Mouse (Mus musculus): ENCODE results near the gene Lrrc29. TPM values are rescaled to one million over a fixed set of nuclear protein-coding genes. Genes with fewer than 3 reads are reported as not detected.

Lrrc29 gene
- polyA plus RNA-seq, 1 experiment = 1.5 TPM

GRCm38 (mm10) chr8:105317941-105318340 is 8.1 kb downstream of the Lrrc29 start:
- Histone ChIP-seq H3K9ac (ENCODE audit: low read depth, poor library complexity, severe bottlenecking) (no peak overlapping the region), H3K4me3 (ENCODE audit: low read depth, low read length) (no peak overlapping the region), H3K27ac (ENCODE audit: insufficient read depth, low read length) (no peak overlapping the region), H3K27me3 (ENCODE audit: control insufficient read depth, insufficient read depth, low read length, poor library complexity, severe bottlenecking) (no peaks in the 10 kb centered on the region), H3K9me3 (replicated peaks; ENCODE audit: control insufficient read depth, insufficient read depth, low read length, poor library complexity, severe bottlenecking) (no peaks in the 10 kb centered on the region), H3K4me1 (ENCODE audit: control insufficient read depth, insufficient read depth, low read length) (no peaks in the 10 kb centered on the region), H3K36me3 (ENCODE audit: control insufficient read depth, insufficient read depth, low read length, poor library complexity, severe bottlenecking) (no peaks in the 10 kb centered on the region)
- TF ChIP-seq POLR2A (IDR thresholded peaks at IDR 0.05; ENCODE audit: insufficient read depth, low read length) = no peak

- Histone ChIP-seq H3K27ac (ENCODE audit: insufficient read depth, low read length) (no peak overlapping the region), H3K27me3 (ENCODE audit: control insufficient read depth, insufficient read depth, low read length, poor library complexity, severe bottlenecking) (no peaks in the 10 kb centered on the region), H3K4me3 (ENCODE audit: low read depth, low read length) (no peak overlapping the region), H3K4me1 (ENCODE audit: control insufficient read depth, insufficient read depth, low read length) (no peaks in the 10 kb centered on the region), H3K36me3 (ENCODE audit: control insufficient read depth, insufficient read depth, low read length, poor library complexity, severe bottlenecking) (no peaks in the 10 kb centered on the region), H3K9ac (ENCODE audit: low read depth, poor library complexity, severe bottlenecking) (no peak overlapping the region), H3K9me3 (replicated peaks; ENCODE audit: control insufficient read depth, insufficient read depth, low read length, poor library complexity, severe bottlenecking) (no peaks in the 10 kb centered on the region)
- TF ChIP-seq EP300 (IDR thresholded peaks at IDR 0.05; ENCODE audit: insufficient read depth, low read depth, low read length) (no peak), POLR2A (IDR thresholded peaks at IDR 0.05; ENCODE audit: insufficient read depth, low read length) (no peak), CTCF (IDR thresholded peaks at IDR 0.05; ENCODE audit: low read depth, low read length) (no peak)
Measured at GRCm38 (mm10) chr8:105315073-105315769, 10.9 kb downstream of the Lrrc29 start.

- Histone ChIP-seq H3K9ac (ENCODE audit: low read depth, poor library complexity, severe bottlenecking) (no peak overlapping the region), H3K4me3 (ENCODE audit: low read depth, low read length) (no peak overlapping the region), H3K36me3 (ENCODE audit: control insufficient read depth, insufficient read depth, low read length, poor library complexity, severe bottlenecking) (no peaks in the 10 kb centered on the region), H3K9me3 (replicated peaks; ENCODE audit: control insufficient read depth, insufficient read depth, low read length, poor library complexity, severe bottlenecking) (no peaks in the 10 kb centered on the region), H3K27ac (ENCODE audit: insufficient read depth, low read length) (no peak overlapping the region), H3K27me3 (ENCODE audit: control insufficient read depth, insufficient read depth, low read length, poor library complexity, severe bottlenecking) (no peaks in the 10 kb centered on the region), H3K4me1 (ENCODE audit: control insufficient read depth, insufficient read depth, low read length) (no peaks in the 10 kb centered on the region)
- TF ChIP-seq POLR2A (IDR thresholded peaks at IDR 0.05; ENCODE audit: insufficient read depth, low read length) = no peak
- TF ChIP-seq EP300 (IDR thresholded peaks at IDR 0.05; ENCODE audit: insufficient read depth, low read depth, low read length) = no peak
- no peak for TF ChIP-seq CTCF (IDR thresholded peaks at IDR 0.05; ENCODE audit: low read depth, low read length)
Measured at GRCm38 (mm10) chr8:105313622-105314402, 12.3 kb downstream of the Lrrc29 start.

GRCm38 (mm10) chr8:105312891-105313481 is 13.1 kb downstream of the Lrrc29 start:
- no peak overlapping the region for H3K9ac ChIP-seq (ENCODE audit: low read depth, poor library complexity, severe bottlenecking)
- TF ChIP-seq CTCF (IDR thresholded peaks at IDR 0.05; ENCODE audit: low read depth, low read length) = no peak
- TF ChIP-seq EP300 (IDR thresholded peaks at IDR 0.05; ENCODE audit: insufficient read depth, low read depth, low read length) = no peak
- no peak for TF ChIP-seq POLR2A (IDR thresholded peaks at IDR 0.05; ENCODE audit: insufficient read depth, low read length)
- H3K27ac ChIP-seq (ENCODE audit: insufficient read depth, low read length) = no peak overlapping the region
- no peaks in the 10 kb centered on the region for H3K9me3 ChIP-seq (replicated peaks; ENCODE audit: control insufficient read depth, insufficient read depth, low read length, poor library complexity, severe bottlenecking)
- no peaks in the 10 kb centered on the region for H3K27me3 ChIP-seq (ENCODE audit: control insufficient read depth, insufficient read depth, low read length, poor library complexity, severe bottlenecking)
- 0 out of 2 replicates have a peak, but pooled peaks cover 1% of the 10 kb centered on the region for H3K36me3 ChIP-seq (ENCODE audit: control insufficient read depth, insufficient read depth, low read length, poor library complexity, severe bottlenecking)
- no peak overlapping the region for H3K4me3 ChIP-seq (ENCODE audit: low read depth, low read length)
- H3K4me1 ChIP-seq (ENCODE audit: control insufficient read depth, insufficient read depth, low read length) = no peaks in the 10 kb centered on the region

GRCm38 (mm10) chr8:105311718-105312117 is 14.4 kb downstream of the Lrrc29 start:
- H3K36me3 ChIP-seq (ENCODE audit: control insufficient read depth, insufficient read depth, low read length, poor library complexity, severe bottlenecking) = 0 out of 2 replicates have a peak, but pooled peaks cover 6% of the 10 kb centered on the region
- H3K9ac ChIP-seq (ENCODE audit: low read depth, poor library complexity, severe bottlenecking) = no peak overlapping the region
- H3K4me1 ChIP-seq (ENCODE audit: control insufficient read depth, insufficient read depth, low read length) = no peaks in the 10 kb centered on the region
- no peaks in the 10 kb centered on the region for H3K9me3 ChIP-seq (replicated peaks; ENCODE audit: control insufficient read depth, insufficient read depth, low read length, poor library complexity, severe bottlenecking)
- no peaks in the 10 kb centered on the region for H3K27me3 ChIP-seq (ENCODE audit: control insufficient read depth, insufficient read depth, low read length, poor library complexity, severe bottlenecking)
- H3K4me3 ChIP-seq (ENCODE audit: low read depth, low read length) = no peak overlapping the region
- no peak overlapping the region for H3K27ac ChIP-seq (ENCODE audit: insufficient read depth, low read length)
- no peak for TF ChIP-seq EP300 (IDR thresholded peaks at IDR 0.05; ENCODE audit: insufficient read depth, low read depth, low read length)
- no peak for TF ChIP-seq POLR2A (IDR thresholded peaks at IDR 0.05; ENCODE audit: insufficient read depth, low read length)
- no peak for TF ChIP-seq CTCF (IDR thresholded peaks at IDR 0.05; ENCODE audit: low read depth, low read length)

GRCm38 (mm10) chr8:105310118-105310517 is 16.0 kb downstream of the Lrrc29 start:
- Histone ChIP-seq H3K9me3 (replicated peaks; ENCODE audit: control insufficient read depth, insufficient read depth, low read length, poor library complexity, severe bottlenecking) (no peaks in the 10 kb centered on the region), H3K4me3 (ENCODE audit: low read depth, low read length) (no peak overlapping the region), H3K27ac (ENCODE audit: insufficient read depth, low read length) (no peak overlapping the region), H3K36me3 (ENCODE audit: control insufficient read depth, insufficient read depth, low read length, poor library complexity, severe bottlenecking) (0 out of 2 replicates have a peak, but pooled peaks cover 6% of the 10 kb centered on the region), H3K4me1 (ENCODE audit: control insufficient read depth, insufficient read depth, low read length) (no peaks in the 10 kb centered on the region), H3K27me3 (ENCODE audit: control insufficient read depth, insufficient read depth, low read length, poor library complexity, severe bottlenecking) (no peaks in the 10 kb centered on the region), H3K9ac (ENCODE audit: low read depth, poor library complexity, severe bottlenecking) (no peak overlapping the region)
- TF ChIP-seq POLR2A (IDR thresholded peaks at IDR 0.05; ENCODE audit: insufficient read depth, low read length) = no peak
- no peak for TF ChIP-seq CTCF (IDR thresholded peaks at IDR 0.05; ENCODE audit: low read depth, low read length)
- no peak for TF ChIP-seq EP300 (IDR thresholded peaks at IDR 0.05; ENCODE audit: insufficient read depth, low read depth, low read length)

Measured in ES-Bruce4 (cell line).